Mouse (Mus musculus): ENCODE results near the gene Pip4p1. TPM values are rescaled to one million over a fixed set of nuclear protein-coding genes. Genes with fewer than 3 reads are reported as not detected.
"Not testable (repeated sequence)": the region's sequence is repeated elsewhere in the genome, so short reads cannot be mapped to it uniquely, and the experiment has no call there.

Pip4p1 gene
- 10 to 100 TPM; 12.6 to 16.4 TPM for total RNA-seq (2021)
- long read RNA-seq, experiment 1, partial matches to known transcripts, result 2 of 8 reads
- long read RNA-seq, experiment 1, other reads (novel, unspliced or antisense), result 0 of 8 reads
- long read RNA-seq, experiment 2, transcript Pip4p1-205 (7 exons, 2,755 nt), result major isoform, 6 of 11 reads
- long read RNA-seq, experiment 2, partial matches to known transcripts, result 0 of 11 reads
- long read RNA-seq, experiment 2, other reads (novel, unspliced or antisense), result 2 of 11 reads

GRCm38 (mm10) chr14:50930754-50931492 is at the start of gene Pip4p1, which contains the start of gene Pnp:
Gene Pip4p1, minus strand, starts transcription at chr14:50930856.
Gene Pnp, plus strand, starts transcription at chr14:50931082.
- intact Hi-C loops (cut with DNase I; ENCODE audit: low total_unique reads), result loop anchor here (5.0 kb wide), 1 partner anchor 129 kb away; no protein-coding TSS in a partner anchor

GRCm38 (mm10) chr14:50979631-50980030 is 49.0 kb upstream of the Pip4p1 start:
- no peak for DNase-seq
- intact Hi-C loops (cut with DNase I; ENCODE audit: low total_unique reads), result no loop called here

More at GRCm38 (mm10) chr14:50930754-50931492, at the start of gene Pip4p1, which contains the start of gene Pnp:
- peak; percentile 99 for DNase-seq

GRCm38 (mm10) chr14:50978451-50978850 is 47.8 kb upstream of the Pip4p1 start:
- DNase-seq; intact Hi-C loops (cut with DNase I; ENCODE audit: low total_unique reads): not testable (repeated sequence)

- intact Hi-C loops (cut with DNase I; ENCODE audit: low total_unique reads), result no loop called here
- no peak for DNase-seq
Measured at GRCm38 (mm10) chr14:50976674-50977073, 46.0 kb upstream of the Pip4p1 start.

GRCm38 (mm10) chr14:50975001-50975400 is 44.3 kb upstream of the Pip4p1 start:
- intact Hi-C loops (cut with DNase I; ENCODE audit: low total_unique reads), result no loop called here
- no peak for DNase-seq

- DNase-seq, result no peak
- intact Hi-C loops (cut with DNase I; ENCODE audit: low total_unique reads), result no loop called here
Measured at GRCm38 (mm10) chr14:50973700-50974099, 43.0 kb upstream of the Pip4p1 start.

- intact Hi-C loops (cut with DNase I; ENCODE audit: low total_unique reads); DNase-seq: not testable (repeated sequence)
Measured at GRCm38 (mm10) chr14:50973054-50973453, 42.4 kb upstream of the Pip4p1 start.

- no peak for DNase-seq
- intact Hi-C loops (cut with DNase I; ENCODE audit: low total_unique reads), result no loop called here
Measured at GRCm38 (mm10) chr14:50970822-50971221, 40.2 kb upstream of the Pip4p1 start.

- intact Hi-C loops (cut with DNase I; ENCODE audit: low total_unique reads), result no loop called here
- DNase-seq, result no peak
Measured at GRCm38 (mm10) chr14:50969558-50970544, 39.2 kb upstream of the Pip4p1 start.

GRCm38 (mm10) chr14:50969041-50969440 is 38.4 kb upstream of the Pip4p1 start:
- intact Hi-C loops (cut with DNase I; ENCODE audit: low total_unique reads), result no loop called here

GRCm38 (mm10) chr14:50968216-50968980 is 37.7 kb upstream of the Pip4p1 start:
- intact Hi-C loops (cut with DNase I; ENCODE audit: low total_unique reads), result no loop called here
- no peak for DNase-seq

More at GRCm38 (mm10) chr14:50969041-50969440, 38.4 kb upstream of the Pip4p1 start:
- DNase-seq, result no peak

- intact Hi-C loops (cut with DNase I; ENCODE audit: low total_unique reads); DNase-seq: not testable (repeated sequence)
Measured at GRCm38 (mm10) chr14:50958289-50958995, 27.8 kb upstream of the Pip4p1 start.

- intact Hi-C loops (cut with DNase I; ENCODE audit: low total_unique reads); DNase-seq: not testable (repeated sequence)
Measured at GRCm38 (mm10) chr14:50957146-50957545, 26.5 kb upstream of the Pip4p1 start.

- intact Hi-C loops (cut with DNase I; ENCODE audit: low total_unique reads); DNase-seq: not testable (repeated sequence)
Measured at GRCm38 (mm10) chr14:50956724-50957123, 26.1 kb upstream of the Pip4p1 start.

- intact Hi-C loops (cut with DNase I; ENCODE audit: low total_unique reads), result not testable (repeated sequence)
- DNase-seq, result peak; percentile 41
Measured at GRCm38 (mm10) chr14:50955942-50956508, 25.4 kb upstream of the Pip4p1 start, which contains the start of gene Pnp2. Gene Pnp2, plus strand, starts transcription at chr14:50955992.

- DNase-seq, result no peak
- intact Hi-C loops (cut with DNase I; ENCODE audit: low total_unique reads), result no loop called here
Measured at GRCm38 (mm10) chr14:50955487-50955886, 24.8 kb upstream of the Pip4p1 start.

GRCm38 (mm10) chr14:50945526-50945925 is 14.9 kb upstream of the Pip4p1 start:
- DNase-seq; intact Hi-C loops (cut with DNase I; ENCODE audit: low total_unique reads): not testable (repeated sequence)

- intact Hi-C loops (cut with DNase I; ENCODE audit: low total_unique reads); DNase-seq: not testable (repeated sequence)
Measured at GRCm38 (mm10) chr14:50945081-50945480, 14.4 kb upstream of the Pip4p1 start.

Measured in gastrocnemius, postnatal 14 days (tissue).